Mouse (Mus musculus) naive thymus-derived CD4-positive, alpha-beta T cell, adult 5 months (primary cell): ENCODE results near the gene Prr11. TPM values are rescaled to one million over a fixed set of nuclear protein-coding genes. Genes with fewer than 3 reads are reported as not detected.

ENCODE experiments used
- polyA plus RNA-seq: library from polyadenylated mRNA; unstranded; fragments of 100-300 nt; shearing (Covaris generic); gene quantifications from one replicate; pipeline ENCODE4 v1.2.1, GENCODE M21; 2017

Prr11 gene
- not detected for polyA plus RNA-seq

GRCm38 (mm10) chr11:87108409-87108754 is at the start of gene Prr11:
Prr11 (minus strand) TSS chr11:87108708.

GRCm38 (mm10) chr11:87126824-87127816 is 18.6 kb upstream of the Prr11 start, which contains the start of gene Trim37:
Trim37 (plus strand) TSS chr11:87127077.

GRCm38 (mm10) chr11:87108755-87109518 is 429 bp upstream of the Prr11 start, which contains the start of gene Ska2:
Ska2 (plus strand) TSS chr11:87109234.

GRCm38 (mm10) chr11:87086290-87086984 is 22.1 kb downstream of the Prr11 start, which contains the start of gene Smg8:
Smg8 (minus strand) TSS chr11:87086774.

GRCm38 (mm10) chr11:87073866-87074440 is 34.6 kb downstream of the Prr11 start, which contains the start of gene Gdpd1:
Gdpd1 (minus strand) TSS chr11:87074062.

Other genes starting within 250 kb of the Prr11 start
- gene Ypel2, start 115.0 kb downstream of the Prr11 start, polyA plus RNA-seq: 3.0 TPM
- gene Gdpd1, start 34.6 kb downstream of the Prr11 start, polyA plus RNA-seq: 1.0 TPM
- gene Smg8, start 21.9 kb downstream of the Prr11 start, polyA plus RNA-seq: 17.1 TPM
- 4.3 TPM for gene Ska2, start 526 bp upstream of the Prr11 start, polyA plus RNA-seq
- gene Trim37, start 18.4 kb upstream of the Prr11 start, polyA plus RNA-seq: 10.5 TPM